Mouse (Mus musculus) heart, adult 2 months (tissue): ENCODE measurements around the gene Tbc1d1.

Experiments used
- CTCF ChIP-seq: fragments of 200-600 bp; IDR thresholded peaks from 2 replicates; pipeline ENCODE4 v1.8.1; 2022; ENCODE audit warnings: antibody characterized with exemption, mild to moderate bottlenecking, moderate library complexity
- POLR2A ChIP-seq: fragments of 200-500 bp; IDR thresholded peaks from 2 replicates; pipeline ENCODE4 v1.6.1; 2011; ENCODE audit warnings: mild to moderate bottlenecking, low read depth, low read length, control low read depth; ENCODE audit not compliant: insufficient read depth

- TF ChIP-seq POLR2A (no peak), CTCF (no peak)
Observed at GRCm38 (mm10) chr5:64363859-64364406, 207.8 kb downstream of the Tbc1d1 start.
